Mouse (Mus musculus) myocyte (in vitro differentiated cells): ENCODE results near the gene Klb.

Experiments
- CEBPB ChIP-seq: IDR thresholded peaks from 2 replicates; pipeline ENCODE4 v1.6.1; 2011; ENCODE audit warnings: mild to moderate bottlenecking, moderate library complexity; ENCODE audit not compliant: poor library complexity, insufficient read depth, severe bottlenecking
- MAX ChIP-seq: IDR thresholded peaks from one replicate; pipeline ENCODE4 v1.6.1; 2011; ENCODE audit warnings: low read depth, mild to moderate bottlenecking, control low read depth
- MYOD1 ChIP-seq, 3 experiments: IDR thresholded peaks; one replicate each; pipeline ENCODE4 v1.6.1; 2011; ENCODE audit warnings: control low read depth in 2 of 3, low read depth in 2 of 3, mild to moderate bottlenecking in 2 of 3, moderate library complexity in 1 of 3; ENCODE audit not compliant: insufficient read length in 2 of 3, control insufficient read depth in 1 of 3
- MYOG ChIP-seq, 3 experiments: IDR thresholded peaks; one replicate each; pipeline ENCODE4 v1.6.1; 2011; ENCODE audit warnings: control low read depth in 2 of 3, low read depth in 2 of 3, mild to moderate bottlenecking in 2 of 3; ENCODE audit not compliant: insufficient read length in 2 of 3, control insufficient read depth in 1 of 3, insufficient read depth in 1 of 3
- POLR2A ChIP-seq: IDR thresholded peaks from one replicate; pipeline ENCODE4 v1.6.1; 2011; ENCODE audit warnings: low read depth, mild to moderate bottlenecking, control low read depth, moderate library complexity; ENCODE audit not compliant: insufficient read length
- POLR2AphosphoS2 ChIP-seq: IDR thresholded peaks from one replicate; pipeline ENCODE4 v1.6.1; 2011; ENCODE audit warnings: low read depth, control low read depth; ENCODE audit not compliant: insufficient read length
- SRF ChIP-seq: IDR thresholded peaks from one replicate; pipeline ENCODE4 v1.6.1; 2011; ENCODE audit warnings: low read depth; ENCODE audit not compliant: control insufficient read depth, insufficient read length
- TCF12 ChIP-seq: IDR thresholded peaks from one replicate; pipeline ENCODE4 v1.6.1; 2011; ENCODE audit warnings: mild to moderate bottlenecking, control low read depth; ENCODE audit not compliant: poor library complexity, insufficient read depth, severe bottlenecking
- USF1 ChIP-seq: IDR thresholded peaks from one replicate; pipeline ENCODE4 v1.6.1; 2011; ENCODE audit warnings: low read depth, mild to moderate bottlenecking, control low read depth, moderate library complexity

- TF ChIP-seq POLR2A (no peak), POLR2AphosphoS2 (no peak), MYOD1 (IDR thresholded peaks at IDR 0.05; ENCODE audit: control insufficient read depth in 1 of 3, insufficient read length in 2 of 3, low read depth in 2 of 3) (no peak), TCF12 (no peak), USF1 (no peak), CEBPB (no peak), MYOG (IDR thresholded peaks at IDR 0.05; ENCODE audit: control insufficient read depth in 1 of 3, insufficient read depth in 1 of 3, insufficient read length in 2 of 3, low read depth in 2 of 3) (no peak), SRF (no peak), MAX (no peak)
These were observed 39.9 kb upstream of the Klb start for GRCm38 (mm10) chr5:65308208-65308607.
